Mouse (Mus musculus): ENCODE measurements around the gene Notch1. TPM values are rescaled to one million over a fixed set of nuclear protein-coding genes. Genes with fewer than 3 reads are reported as not detected.

Notch1 gene
- polyA plus RNA-seq, 1 experiment = 16.1 TPM

- H3K4me1 ChIP-seq (ENCODE audit: control insufficient read depth, insufficient read depth, low read length) = peaks cover 33% of the 10 kb centered on the region
- 79% methylated on average over 12 of the region's 12 CpGs for WGBS
- no peaks in the 10 kb centered on the region for H3K36me3 ChIP-seq (ENCODE audit: control insufficient read depth, insufficient read depth, low read length)
- no peak for DNase-seq
- no peak overlapping the region for H3K4me3 ChIP-seq (ENCODE audit: insufficient read depth, low read depth, low read length)
- H3K27ac ChIP-seq (ENCODE audit: insufficient read depth, low read depth, low read length) = 0 out of 2 replicates have a peak overlapping the region, but pooled peaks have one; percentile 88
- TF ChIP-seq CTCF (conservative IDR thresholded peaks at IDR 0.05; ENCODE audit: insufficient read depth, insufficient read length, low read depth, low read length) = no peak
- TF ChIP-seq POLR2A (IDR thresholded peaks at IDR 0.05; ENCODE audit: low read depth, low read length) = no peak
- no peaks in the 10 kb centered on the region for H3K27me3 ChIP-seq (replicated peaks; ENCODE audit: control insufficient read depth, insufficient read depth, low read length)
Measured at GRCm38 (mm10) chr2:26480911-26481310, 35.6 kb downstream of the Notch1 start.

GRCm38 (mm10) chr2:26478685-26479205, 37.7 kb downstream of the Notch1 start:
- Histone ChIP-seq H3K27me3 (replicated peaks; ENCODE audit: control insufficient read depth, insufficient read depth, low read length) (no peaks in the 10 kb centered on the region), H3K27ac (ENCODE audit: insufficient read depth, low read depth, low read length) (no peak overlapping the region), H3K4me1 (ENCODE audit: control insufficient read depth, insufficient read depth, low read length) (peaks cover 26% of the 10 kb centered on the region), H3K4me3 (ENCODE audit: insufficient read depth, low read depth, low read length) (no peak overlapping the region), H3K36me3 (ENCODE audit: control insufficient read depth, insufficient read depth, low read length) (no peaks in the 10 kb centered on the region)
- TF ChIP-seq POLR2A (IDR thresholded peaks at IDR 0.05; ENCODE audit: low read depth, low read length) (no peak), CTCF (conservative IDR thresholded peaks at IDR 0.05; ENCODE audit: insufficient read depth, insufficient read length, low read depth, low read length) (no peak)
- no peak for DNase-seq
- 96% methylated on average over 2 of the region's 2 CpGs for WGBS

GRCm38 (mm10) chr2:26477911-26478310, 38.6 kb downstream of the Notch1 start:
- H3K27me3 ChIP-seq (replicated peaks; ENCODE audit: control insufficient read depth, insufficient read depth, low read length) = no peaks in the 10 kb centered on the region
- peaks cover 20% of the 10 kb centered on the region for H3K4me1 ChIP-seq (ENCODE audit: control insufficient read depth, insufficient read depth, low read length)
- TF ChIP-seq CTCF (conservative IDR thresholded peaks at IDR 0.05; ENCODE audit: insufficient read depth, insufficient read length, low read depth, low read length) = no peak
- no peak for TF ChIP-seq POLR2A (IDR thresholded peaks at IDR 0.05; ENCODE audit: low read depth, low read length)
- 91% methylated on average over 7 of the region's 7 CpGs for WGBS
- DNase-seq = no peak
- no peak overlapping the region for H3K27ac ChIP-seq (ENCODE audit: insufficient read depth, low read depth, low read length)
- no peak overlapping the region for H3K4me3 ChIP-seq (ENCODE audit: insufficient read depth, low read depth, low read length)
- H3K36me3 ChIP-seq (ENCODE audit: control insufficient read depth, insufficient read depth, low read length) = no peaks in the 10 kb centered on the region

- WGBS = 81% methylated on average over 13 of the region's 13 CpGs
- no peaks in the 10 kb centered on the region for H3K36me3 ChIP-seq (ENCODE audit: control insufficient read depth, insufficient read depth, low read length)
- H3K27ac ChIP-seq (ENCODE audit: insufficient read depth, low read depth, low read length) = peak overlapping the region; percentile 79
Measured at GRCm38 (mm10) chr2:26475505-26476430, 40.7 kb downstream of the Notch1 start.

GRCm38 (mm10) chr2:26474789-26475504, 41.5 kb downstream of the Notch1 start:
- no peaks in the 10 kb centered on the region for H3K36me3 ChIP-seq (ENCODE audit: control insufficient read depth, insufficient read depth, low read length)
- no peaks in the 10 kb centered on the region for H3K27me3 ChIP-seq (replicated peaks; ENCODE audit: control insufficient read depth, insufficient read depth, low read length)
- no peak overlapping the region for H3K4me3 ChIP-seq (ENCODE audit: insufficient read depth, low read depth, low read length)
- DNase-seq = peak; percentile 91
- 44% methylated on average over 9 of the region's 9 CpGs for WGBS
- H3K4me1 ChIP-seq (ENCODE audit: control insufficient read depth, insufficient read depth, low read length) = no peaks in the 10 kb centered on the region
- TF ChIP-seq CTCF (conservative IDR thresholded peaks at IDR 0.05; ENCODE audit: insufficient read depth, insufficient read length, low read depth, low read length) = peak; percentile 39; the same call in 1 of the 2 replicates
- TF ChIP-seq POLR2A (IDR thresholded peaks at IDR 0.05; ENCODE audit: low read depth, low read length) = no peak
- peak overlapping the region; percentile 79 for H3K27ac ChIP-seq (ENCODE audit: insufficient read depth, low read depth, low read length)

More at GRCm38 (mm10) chr2:26475505-26476430, 40.7 kb downstream of the Notch1 start:
- no peaks in the 10 kb centered on the region for H3K27me3 ChIP-seq (replicated peaks; ENCODE audit: control insufficient read depth, insufficient read depth, low read length)
- no peak overlapping the region for H3K4me3 ChIP-seq (ENCODE audit: insufficient read depth, low read depth, low read length)
- DNase-seq = no peak
- no peaks in the 10 kb centered on the region; the same call in 1 of the 2 replicates for H3K4me1 ChIP-seq (ENCODE audit: control insufficient read depth, insufficient read depth, low read length)
- no peak for TF ChIP-seq CTCF (conservative IDR thresholded peaks at IDR 0.05; ENCODE audit: insufficient read depth, insufficient read length, low read depth, low read length)
- TF ChIP-seq POLR2A (IDR thresholded peaks at IDR 0.05; ENCODE audit: low read depth, low read length) = no peak

- Histone ChIP-seq H3K4me3 (ENCODE audit: insufficient read depth, low read depth, low read length) (no peak overlapping the region), H3K4me1 (ENCODE audit: control insufficient read depth, insufficient read depth, low read length) (no peaks in the 10 kb centered on the region), H3K36me3 (ENCODE audit: control insufficient read depth, insufficient read depth, low read length) (no peaks in the 10 kb centered on the region), H3K27ac (ENCODE audit: insufficient read depth, low read depth, low read length) (no peak overlapping the region), H3K27me3 (replicated peaks; ENCODE audit: control insufficient read depth, insufficient read depth, low read length) (no peaks in the 10 kb centered on the region)
- 91% methylated on average over 11 of the region's 11 CpGs for WGBS
- no peak for TF ChIP-seq CTCF (conservative IDR thresholded peaks at IDR 0.05; ENCODE audit: insufficient read depth, insufficient read length, low read depth, low read length)
- no peak for TF ChIP-seq POLR2A (IDR thresholded peaks at IDR 0.05; ENCODE audit: low read depth, low read length)
- no peak for DNase-seq
Measured at GRCm38 (mm10) chr2:26472312-26473090, 44.0 kb downstream of the Notch1 start.

Measured in kidney, adult 2 months (tissue).